Mouse (Mus musculus): ENCODE measurements around the gene Actr10.

Actr10 gene

DNA sequence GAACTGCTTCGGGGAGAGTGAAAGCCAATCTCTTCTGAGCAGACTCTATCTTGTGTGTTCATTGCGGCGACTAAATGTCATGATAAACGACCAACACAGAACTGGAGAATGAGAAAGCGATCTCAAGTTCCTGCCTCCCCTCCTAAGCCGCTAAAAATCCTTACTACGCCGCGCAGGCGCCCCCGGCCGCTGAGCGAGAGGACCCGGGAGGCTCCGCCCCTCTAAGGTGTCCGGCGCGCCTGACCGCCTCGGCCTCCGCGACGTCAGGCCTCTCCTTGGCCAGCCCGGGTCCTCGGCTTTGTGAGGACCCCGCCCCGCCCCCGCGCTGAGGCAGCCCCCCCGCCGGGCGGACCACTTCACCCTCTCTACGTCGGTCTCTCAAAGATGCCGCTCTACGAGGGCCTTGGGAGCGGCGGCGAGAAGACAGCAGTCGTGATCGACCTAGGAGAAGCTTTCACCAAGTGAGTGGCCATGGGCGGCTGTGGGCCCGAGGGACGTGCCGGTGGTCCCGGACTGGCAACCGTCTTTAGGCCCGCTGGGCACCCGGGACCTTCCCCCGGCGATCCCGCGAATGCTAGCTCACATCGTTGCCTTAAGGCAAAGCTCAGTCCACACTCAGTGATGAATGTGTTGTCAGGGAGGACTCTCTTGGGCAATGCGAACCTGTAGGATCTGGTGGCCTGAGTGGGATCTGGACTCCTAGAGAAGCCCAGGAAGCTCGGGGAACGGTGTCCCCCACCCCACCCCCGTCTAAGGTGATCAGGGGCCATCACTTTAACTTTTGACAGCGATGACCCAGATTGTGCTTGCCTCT is at the start of gene Actr10:
TSS of gene Actr10 (plus strand) at position 287 of the 814 bp plus-strand sequence.
- ChIA-PET CTCF (interaction anchor here in 2 of 4 experiments (0.6 to 0.7 kb wide), 2 partner anchors 203 to 442 kb away, joined by 3 read pairs; no protein-coding TSS in a partner anchor), POLR2A (interaction anchor here in 2 of 4 experiments (0.6 to 2.4 kb wide), 15 partner anchors 9 to 711 kb away, joined by 3 to 11 read pairs (median 4); partner anchors contain the start of genes Arid4a (in 1 of the 2), Psma3 (in 1 of the 2) and Tmx1 (in 1 of the 2))

DNA sequence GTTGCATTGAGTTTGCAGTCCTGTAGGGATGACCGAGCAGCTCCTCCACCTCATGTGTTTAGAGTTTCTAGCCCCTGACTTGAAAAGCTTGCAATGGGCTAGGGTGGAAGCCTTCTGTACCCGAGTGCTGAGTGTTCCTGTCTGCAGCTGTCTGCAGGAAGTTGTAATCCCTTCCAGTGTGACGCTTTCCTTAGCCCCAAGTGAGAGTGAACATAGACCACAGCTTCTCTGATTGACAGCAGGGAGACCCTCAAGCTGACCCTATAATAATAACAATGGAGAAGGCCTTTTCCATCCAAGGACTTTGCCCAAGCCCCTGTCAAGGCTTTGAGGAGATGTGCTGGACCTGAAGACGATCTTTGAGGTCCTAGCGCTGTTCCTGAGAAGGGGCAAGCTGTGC is 47.3 kb upstream of the Actr10 start:
- ChIA-PET POLR2A (interaction anchor here in 1 of 4 experiments (1.9 kb wide), 1 partner anchor 65 kb away, joined by 7 read pairs; the partner anchor contains the start of gene Frmd6), CTCF (interaction anchor here in 2 of 4 experiments (1.4 to 1.8 kb wide), 2 partner anchors 8 to 20 kb away, joined by 3 to 5 read pairs; no protein-coding TSS in a partner anchor)

DNA sequence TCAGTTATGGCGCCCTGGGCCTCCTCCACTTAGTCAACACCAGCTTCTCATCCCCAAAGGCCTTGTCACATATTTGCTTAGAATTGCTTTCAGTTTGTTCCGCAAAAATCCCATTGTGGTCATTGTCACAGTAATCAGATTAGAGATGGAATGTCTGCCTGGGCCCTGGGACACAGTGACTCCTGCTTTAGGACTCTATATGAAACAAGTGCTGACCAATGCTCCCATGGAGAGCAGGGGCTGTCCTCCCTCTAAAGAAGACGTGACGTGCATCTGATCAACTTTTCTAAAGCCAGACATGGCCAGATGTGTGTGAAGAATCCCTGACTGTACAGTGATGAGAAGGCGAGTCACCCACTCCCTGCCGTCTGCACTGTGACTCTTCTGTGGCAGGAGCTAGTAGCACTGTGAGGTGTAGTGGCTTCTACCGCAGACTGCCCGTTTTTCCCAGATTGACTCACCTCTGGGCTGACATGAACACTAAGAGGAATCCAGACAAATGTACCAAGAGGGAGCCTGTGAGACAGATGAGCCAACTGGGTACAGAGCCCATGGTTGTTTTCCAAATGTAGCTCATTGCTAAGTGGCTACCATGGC is 46.7 kb upstream of the Actr10 start:
- ChIA-PET POLR2A (interaction anchor here in 2 of 4 experiments (0.6 to 1.5 kb wide), 3 partner anchors 12 to 1712 kb away, joined by 3 read pairs; partner anchors contain the start of gene Frmd6 (in 1 of the 2)), CTCF (interaction anchor here in 2 of 4 experiments (1.4 to 1.8 kb wide), 2 partner anchors 7 to 19 kb away, joined by 3 to 5 read pairs; no protein-coding TSS in a partner anchor)

DNA sequence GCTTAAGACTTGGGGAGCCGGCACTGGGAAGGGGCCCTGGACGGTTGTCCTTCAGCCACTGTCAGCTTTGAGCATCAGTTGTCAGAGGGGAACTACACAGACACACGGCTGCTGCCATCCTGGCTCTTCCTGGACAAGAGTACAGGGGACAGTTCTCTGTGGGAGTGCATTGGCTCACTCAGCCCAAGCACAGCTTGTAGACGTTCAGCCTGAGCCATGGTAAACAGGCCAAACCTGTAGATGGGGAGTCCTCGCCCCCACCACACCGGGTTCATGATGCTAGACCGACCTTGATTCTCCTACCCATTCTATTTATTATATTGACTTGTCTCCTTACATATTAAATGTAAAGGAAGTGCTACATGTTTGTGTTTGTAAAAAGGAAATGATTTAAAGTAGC is 42.4 kb upstream of the Actr10 start:
- ChIA-PET POLR2A (no interaction called here), CTCF (no interaction called here)

DNA sequence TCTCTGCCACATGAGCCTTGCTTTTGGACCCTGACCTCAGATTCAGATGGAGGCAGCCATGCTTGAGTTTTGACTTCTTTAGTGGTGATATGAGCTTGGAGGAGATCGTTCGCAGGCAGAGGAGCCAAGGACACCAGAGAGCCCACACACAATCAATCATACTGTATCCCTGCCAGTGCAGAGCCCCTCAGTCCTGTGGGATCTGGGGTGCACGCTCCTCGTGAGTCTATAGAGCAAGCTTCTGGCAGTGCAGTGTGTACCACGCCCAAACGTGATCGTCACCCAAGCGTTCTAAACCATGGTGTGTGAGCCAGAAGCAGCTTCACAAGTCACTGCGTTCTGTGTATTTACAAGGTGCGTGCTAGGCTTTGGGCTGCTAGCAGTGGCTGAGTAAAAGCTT is 41.6 kb upstream of the Actr10 start:
- CTCF ChIA-PET, result interaction anchor here (1.0 to 3.9 kb wide), 6 partner anchors 14 to 419 kb away, joined by 3 to 27 read pairs (median 4); no protein-coding TSS in a partner anchor
- POLR2A ChIA-PET, result interaction anchor here in 3 of 4 experiments (0.6 to 1.6 kb wide), 4 partner anchors 18 to 182 kb away, joined by 3 to 5 read pairs (median 4); no protein-coding TSS in a partner anchor

DNA sequence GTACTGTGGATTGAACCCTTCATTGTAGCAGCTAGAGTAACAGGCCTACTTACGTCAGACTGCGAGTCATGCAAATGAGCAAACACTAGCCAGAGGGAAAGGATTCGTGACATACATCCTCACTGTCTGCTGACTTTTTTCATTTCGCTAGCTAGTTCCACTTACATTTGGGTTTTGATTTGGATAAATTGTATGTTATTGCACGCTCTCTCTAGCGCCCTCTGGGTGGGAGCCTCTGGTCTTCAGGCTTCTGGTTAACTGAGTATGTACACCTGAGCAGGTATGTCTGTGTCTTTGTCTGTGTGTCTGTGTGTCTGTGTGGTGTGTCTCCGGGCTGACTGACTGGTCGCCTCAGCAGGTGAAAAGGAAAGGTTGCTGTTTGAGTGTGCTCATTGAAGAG is 40.2 kb upstream of the Actr10 start:
- ChIA-PET CTCF (interaction anchor here in 3 of 4 experiments (0.6 to 3.9 kb wide), 14 partner anchors 8 to 867 kb away, joined by 3 to 27 read pairs (median 4); no protein-coding TSS in a partner anchor), POLR2A (interaction anchor here in 3 of 4 experiments (0.6 to 2.7 kb wide), 7 partner anchors 11 to 361 kb away, joined by 3 to 11 read pairs (median 3); partner anchors contain the start of gene Frmd6 (in 1 of the 3))

DNA sequence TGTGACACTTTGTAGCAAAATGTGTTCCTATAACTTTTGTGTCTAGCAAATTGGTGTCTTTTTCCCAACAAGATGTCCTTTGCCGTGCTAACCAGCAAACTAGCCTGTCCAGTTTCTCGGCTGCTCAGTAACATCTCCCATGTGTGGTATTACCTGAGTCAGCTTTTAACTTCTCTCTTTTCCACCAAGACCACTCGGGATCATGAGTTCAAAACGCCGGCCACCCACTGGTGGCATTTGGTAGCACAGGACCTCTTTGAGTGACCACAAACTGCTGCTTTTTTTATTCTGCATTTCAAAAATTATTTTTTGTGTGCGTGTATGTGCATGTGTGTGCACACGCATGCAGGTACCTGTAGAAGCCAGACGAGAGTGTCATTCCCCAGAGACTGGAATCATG is 39.2 kb upstream of the Actr10 start:
- POLR2A ChIA-PET, result interaction anchor here in 2 of 4 experiments (0.7 to 2.7 kb wide), 6 partner anchors 9 to 112 kb away, joined by 3 to 11 read pairs (median 4); partner anchors contain the start of gene Frmd6 (in 1 of the 2)

DNA sequence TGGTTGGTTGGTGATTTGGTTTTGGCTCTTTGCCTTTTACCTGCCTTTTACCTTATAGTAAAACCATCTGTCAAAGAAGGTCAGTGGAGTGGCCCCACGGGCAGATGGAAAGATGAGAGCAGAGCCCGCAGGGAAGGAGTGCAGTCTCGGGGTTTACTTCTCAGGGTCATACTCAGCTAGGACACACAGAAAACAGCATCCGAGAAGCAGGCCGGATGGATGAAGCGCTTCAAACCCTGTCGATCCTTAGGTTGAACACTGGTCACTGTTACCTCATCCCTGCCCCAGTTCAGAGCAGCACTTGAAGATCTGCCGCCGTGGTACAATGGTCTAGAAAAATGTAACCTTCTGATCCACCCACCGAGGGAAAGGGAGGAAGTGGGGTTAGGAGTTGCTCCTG is 33.2 kb upstream of the Actr10 start:
- POLR2A ChIA-PET, result interaction anchor here in 1 of 4 experiments (1.4 kb wide), 1 partner anchor 232 kb away, joined by 3 read pairs; no protein-coding TSS in a partner anchor
- CTCF ChIA-PET, result no interaction called here

More for the DNA sequence above, 39.2 kb upstream of the Actr10 start:
- CTCF ChIA-PET, result interaction anchor here in 3 of 4 experiments (0.9 to 3.9 kb wide), 8 partner anchors 8 to 412 kb away, joined by 3 to 27 read pairs (median 4); partner anchors contain the start of gene Psma3 (in 1 of the 3)

DNA sequence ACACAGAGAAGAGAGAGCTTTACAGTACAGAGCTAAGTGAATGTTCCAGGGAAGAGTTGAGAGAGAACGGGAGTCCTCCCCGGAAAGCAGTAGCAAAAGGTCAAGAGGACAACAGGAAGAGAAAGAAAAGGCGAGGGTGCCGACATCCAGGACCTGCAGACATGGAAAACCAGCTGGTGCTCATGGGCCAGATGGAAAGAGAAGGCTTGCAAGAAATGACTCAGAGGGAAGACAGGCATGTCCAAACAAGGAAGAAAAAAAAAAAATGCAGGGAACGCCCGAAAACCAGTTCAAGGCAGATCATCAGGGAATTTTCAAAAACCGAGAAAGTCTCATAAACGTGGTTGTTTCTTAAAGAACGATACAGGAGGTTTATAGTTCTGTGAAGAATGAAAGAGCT is 30.8 kb upstream of the Actr10 start:
- CTCF ChIA-PET, result interaction anchor here (0.6 to 5.7 kb wide), 6 partner anchors 8 to 412 kb away, joined by 3 to 75 read pairs (median 3); no protein-coding TSS in a partner anchor
- POLR2A ChIA-PET, result interaction anchor here (0.6 to 3.7 kb wide), 7 partner anchors 9 to 673 kb away, joined by 3 to 11 read pairs (median 4); partner anchors contain the start of gene Frmd6 (in 1 of the 4)

DNA sequence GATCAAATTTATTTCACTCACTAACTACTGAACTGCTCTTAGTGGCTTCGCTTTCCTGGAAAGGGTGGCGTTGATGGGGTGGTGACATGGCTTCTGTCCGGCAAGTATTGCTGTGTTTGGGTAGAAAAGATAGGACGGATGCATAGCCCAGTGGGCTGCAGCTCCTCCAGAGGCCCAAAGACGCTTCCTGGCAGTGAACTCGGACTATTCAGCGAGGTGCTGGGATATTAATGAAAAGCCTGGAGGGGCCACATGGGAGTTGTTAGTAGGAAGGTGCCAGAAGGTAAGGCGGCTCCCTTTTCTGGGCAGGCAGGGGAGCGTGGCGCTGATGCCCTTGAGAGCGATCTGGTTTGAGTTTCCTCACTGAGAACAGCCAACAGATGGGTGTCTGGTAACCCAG is 30.0 kb upstream of the Actr10 start:
- ChIA-PET POLR2A (interaction anchor here (0.7 to 3.7 kb wide), 7 partner anchors 10 to 482 kb away, joined by 3 to 24 read pairs (median 3); partner anchors contain the start of gene Frmd6 (in 2 of the 4)), CTCF (interaction anchor here in 3 of 4 experiments (0.7 to 5.7 kb wide), 7 partner anchors 9 to 1185 kb away, joined by 3 to 75 read pairs (median 3); no protein-coding TSS in a partner anchor)

DNA sequence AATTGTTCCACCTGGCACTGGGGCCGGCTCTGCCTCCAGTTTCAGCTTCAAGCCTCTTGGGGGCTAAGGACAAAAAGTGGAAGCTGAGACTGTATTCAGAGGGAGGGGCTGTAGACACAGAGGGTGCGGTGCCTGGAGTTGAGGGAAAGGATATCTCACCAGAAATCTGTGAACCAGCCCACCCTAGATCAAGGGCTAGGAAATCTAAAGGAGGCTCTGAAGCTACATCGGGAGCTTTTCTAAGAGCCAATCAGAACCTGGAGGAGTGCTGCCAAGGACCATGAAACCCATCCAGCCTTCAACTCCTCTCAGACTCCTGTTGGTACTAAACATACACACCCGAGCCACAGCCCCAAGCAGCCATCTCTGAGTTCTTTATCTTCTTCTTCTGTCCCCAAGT is 29.6 kb upstream of the Actr10 start:
- ChIA-PET POLR2A (interaction anchor here in 3 of 4 experiments (0.5 to 3.7 kb wide), 7 partner anchors 10 to 289 kb away, joined by 3 to 24 read pairs (median 4); partner anchors contain the start of gene Frmd6 (in 1 of the 3)), CTCF (interaction anchor here in 3 of 4 experiments (0.7 to 5.7 kb wide), 9 partner anchors 9 to 1185 kb away, joined by 3 to 75 read pairs (median 3); no protein-coding TSS in a partner anchor)

DNA sequence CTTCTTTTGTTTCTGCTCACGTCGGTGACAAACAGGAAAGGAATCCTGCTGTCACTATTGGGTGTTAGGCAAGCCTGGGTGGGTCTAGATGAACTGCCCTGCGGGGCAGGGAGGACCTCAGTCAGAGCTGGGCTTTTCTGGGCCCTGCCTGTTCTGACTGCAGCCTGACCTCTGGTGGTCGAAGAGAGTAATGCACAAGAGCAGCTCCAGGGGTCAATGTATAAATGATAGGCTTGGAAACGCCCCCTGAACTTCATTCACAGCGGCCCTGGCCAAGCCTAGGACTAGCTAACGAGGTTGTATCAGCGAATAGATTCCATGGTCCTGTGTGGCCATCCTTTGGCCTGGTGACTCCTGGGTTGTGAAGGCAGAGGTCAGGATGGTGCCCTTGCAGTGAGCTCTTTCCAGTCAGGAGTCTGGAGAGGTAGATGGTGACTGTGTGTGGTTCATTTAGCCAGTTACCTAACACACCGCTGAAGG is 27.4 kb upstream of the Actr10 start:
- POLR2A ChIA-PET, result interaction anchor here (0.5 to 3.7 kb wide), 19 partner anchors 8 to 476 kb away, joined by 3 to 24 read pairs (median 3); partner anchors contain the start of genes Frmd6 (in 2 of the 4) and Tmx1 (in 1 of the 4)
- CTCF ChIA-PET, result interaction anchor here (0.6 to 5.7 kb wide), 92 partner anchors 12 to 675 kb away, joined by 3 to 78 read pairs (median 4); partner anchors contain the start of genes Frmd6 (in 3 of the 4), Tmx1 (in 2 of the 4) and Trim9 (in 1 of the 4)

DNA sequence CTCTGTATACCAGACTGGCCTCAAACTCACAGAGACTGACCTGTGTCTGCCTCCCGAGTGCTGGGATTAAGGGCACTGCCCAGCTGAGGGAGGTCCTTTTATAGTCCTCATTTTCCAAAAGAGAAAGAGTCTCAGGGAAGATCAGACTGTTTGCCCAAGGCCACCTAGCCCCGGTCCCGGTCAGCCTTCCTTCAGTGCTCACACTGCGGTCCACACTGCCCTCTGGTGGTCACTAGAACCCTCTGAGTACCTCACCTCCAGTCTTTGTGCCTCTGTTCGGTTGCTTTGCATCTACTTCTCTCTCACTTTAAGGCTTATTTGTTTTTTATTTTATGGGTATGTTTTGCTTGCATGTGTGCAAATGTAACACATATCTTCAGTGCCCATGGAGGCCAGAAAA is 26.6 kb upstream of the Actr10 start:
- POLR2A ChIA-PET, result interaction anchor here in 3 of 4 experiments (1.0 to 3.4 kb wide), 9 partner anchors 9 to 227 kb away, joined by 3 to 24 read pairs (median 3); partner anchors contain the start of gene Frmd6 (in 2 of the 3)
- CTCF ChIA-PET, result interaction anchor here (0.7 to 5.7 kb wide), 51 partner anchors 13 to 634 kb away, joined by 3 to 78 read pairs (median 5); partner anchors contain the start of genes Frmd6 (in 1 of the 4) and Tmx1 (in 1 of the 4)

DNA sequence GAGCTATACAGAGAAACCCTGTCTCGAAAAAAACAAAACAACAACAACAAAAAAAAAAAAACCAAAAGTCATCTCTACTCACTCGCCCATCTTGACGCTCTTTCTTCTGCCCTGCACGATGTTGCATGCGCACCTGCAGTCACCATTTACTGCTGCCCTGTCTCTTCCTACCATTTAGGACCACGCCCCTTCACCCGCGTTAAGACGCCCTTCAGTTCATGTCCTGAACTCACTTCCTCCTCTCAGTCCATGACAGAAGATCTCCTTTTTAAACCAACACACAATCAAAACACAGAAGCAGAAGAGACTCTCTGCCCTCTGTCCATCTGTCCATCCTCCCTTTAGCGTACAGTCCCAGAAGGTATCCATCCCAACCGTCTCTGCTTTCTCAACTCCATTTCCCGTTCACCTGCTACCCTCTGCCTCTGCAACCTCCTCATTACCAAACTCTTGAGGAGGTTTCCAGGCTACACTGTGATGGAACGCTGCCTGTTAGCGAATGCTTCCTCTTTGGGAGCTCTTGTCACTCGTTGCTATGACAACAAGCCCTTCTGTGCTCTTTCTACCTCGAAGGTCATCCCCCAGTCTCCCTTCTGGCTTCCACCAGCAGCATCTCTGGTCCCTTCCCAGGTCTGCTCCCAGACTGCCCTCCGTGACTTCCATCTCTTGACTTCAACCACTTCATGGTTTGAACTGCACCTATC is 25.8 kb upstream of the Actr10 start:
- POLR2A ChIA-PET, result interaction anchor here in 1 of 4 experiments (0.6 kb wide), 1 partner anchor 56 kb away, joined by 3 read pairs; no protein-coding TSS in a partner anchor
- CTCF ChIA-PET, result interaction anchor here (0.7 to 5.7 kb wide), 14 partner anchors 15 to 434 kb away, joined by 3 to 78 read pairs (median 9); partner anchors contain the start of gene Frmd6 (in 1 of the 4)

DNA sequence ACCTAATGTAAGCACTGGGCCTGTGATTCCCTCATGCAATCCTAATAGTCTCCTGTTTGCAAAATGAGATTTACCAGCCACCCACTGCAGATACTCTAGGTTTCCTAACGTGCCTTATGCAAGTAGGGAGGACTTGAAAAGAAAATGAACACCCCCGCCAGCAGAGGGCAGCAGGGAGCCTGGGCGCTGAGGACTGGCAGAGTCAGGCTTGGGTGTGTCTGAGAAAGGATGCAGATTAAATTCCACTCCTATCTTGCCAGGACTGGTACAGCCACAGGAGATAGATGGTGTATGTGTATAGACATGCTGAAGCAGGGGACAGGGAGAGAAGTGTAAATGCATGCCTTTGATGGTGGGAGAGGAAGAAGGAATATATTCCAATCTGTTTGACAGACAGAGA is 24.2 kb upstream of the Actr10 start:
- ChIA-PET CTCF (interaction anchor here in 1 of 4 experiments (1.4 to 1.5 kb wide), 3 partner anchors 16 to 436 kb away, joined by 5 to 6 read pairs (median 6); no protein-coding TSS in a partner anchor), POLR2A (no interaction called here)

DNA sequence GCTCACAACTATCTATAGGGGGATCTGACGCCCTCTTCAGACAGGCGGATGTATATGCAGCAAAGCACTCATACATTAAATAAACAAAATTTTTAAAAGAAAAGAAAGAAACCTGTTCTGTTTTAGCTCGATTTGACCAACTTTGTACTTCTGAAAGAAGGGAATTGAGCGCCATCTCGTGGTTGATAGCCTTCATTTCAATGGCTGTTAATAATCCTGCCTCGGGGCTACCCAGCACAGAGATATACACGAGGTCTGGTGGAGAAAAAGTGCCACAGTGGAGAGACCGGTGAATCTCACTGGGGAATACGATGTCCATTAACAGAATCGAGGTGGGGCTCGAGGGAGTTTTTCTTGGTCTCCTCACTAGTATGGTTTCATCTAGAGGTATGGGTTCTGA is 23.3 kb upstream of the Actr10 start:
- CTCF ChIA-PET, result interaction anchor here in 3 of 4 experiments (0.6 to 1.5 kb wide), 9 partner anchors 16 to 1154 kb away, joined by 3 to 13 read pairs (median 5); partner anchors contain the start of gene Tmx1 (in 1 of the 3)
- POLR2A ChIA-PET, result interaction anchor here in 1 of 4 experiments (0.6 kb wide), 1 partner anchor 464 kb away, joined by 3 read pairs; no protein-coding TSS in a partner anchor

All from embryonic stem cell, embryonic (primary cell).